In genomic region chr8:70233606-70234005, GRCm38 (mm10) we compare ENCODE assay signal across 8 mouse cellular contexts. TPM values are rescaled to one million over a fixed set of nuclear protein-coding genes. Genes with fewer than 3 reads are reported as not detected.
A peak's percentile ranks its signal among the peaks of the same experiment; 100 is the strongest.
DNase-seq lines count a peak whose midpoint lies in the region; ATAC-seq and TF ChIP-seq lines count a peak whose summit lies in the region.

No protein-coding gene starts in this region.

- peak overlapping the region; percentile 84 for H3K4me3 ChIP-seq in cerebellum, adult 2 months (replicated peaks; ENCODE audit: insufficient read depth, low read depth, low read length)
- H3K4me3 ChIP-seq in neural tube, embryonic 11.5 days (ENCODE audit: low read depth, low read length): peak overlapping the region; percentile 73
- H3K4me3 ChIP-seq in limb, embryonic 12.5 days (replicated peaks): peak overlapping the region; percentile 80
- H3K4me3 ChIP-seq in stomach, embryonic 15.5 days (replicated peaks): peak overlapping the region; percentile 76

- peak overlapping the region; percentile 78 for H3K4me2 ChIP-seq in neural tube, embryonic 11.5 days (ENCODE audit: low read depth)
- H3K4me2 ChIP-seq in limb, embryonic 12.5 days: peak overlapping the region; percentile 96
- peak overlapping the region; percentile 94 for H3K4me2 ChIP-seq in stomach, embryonic 15.5 days

- TF ChIP-seq POLR2A in cerebellum, adult 2 months (IDR thresholded peaks at IDR 0.05; ENCODE audit: borderline replicate concordance, insufficient read depth, low read length): no peak

- DNase-seq in cerebellum, adult 2 months: no peak
- no peak for DNase-seq in cerebellum, adult 9-10 months
- DNase-seq in neural tube, embryonic 11.5 days (ENCODE audit: low spot score): no peak
- no peak for DNase-seq in neural tube, embryonic 10.5 days (ENCODE audit: extremely low spot score, low spot score)
- DNase-seq in urinary bladder, postnatal 4 days (ENCODE audit: low spot score in 2 of 2): no peak
- no peak for DNase-seq in gastrocnemius, postnatal 14 days

- H3K27ac ChIP-seq in cerebellum, adult 2 months (ENCODE audit: insufficient read depth, low read length): no peak overlapping the region
- no peak overlapping the region for H3K27ac ChIP-seq in neural tube, embryonic 11.5 days (ENCODE audit: low read depth, low read length)
- H3K27ac ChIP-seq in limb, embryonic 12.5 days: no peak overlapping the region
- peak overlapping the region; percentile 96; the same call in 1 of the 2 replicates for H3K27ac ChIP-seq in stomach, embryonic 15.5 days

- peaks cover 4% of the 10 kb centered on the region for H3K36me3 ChIP-seq in neural tube, embryonic 11.5 days (ENCODE audit: control insufficient read depth, insufficient read depth, low read length)
- H3K36me3 ChIP-seq in limb, embryonic 12.5 days: peaks cover 52% of the 10 kb centered on the region
- H3K36me3 ChIP-seq in stomach, embryonic 15.5 days: peaks cover 10% of the 10 kb centered on the region

- intact Hi-C loops in gastrocnemius, postnatal 14 days (cut with DNase I; ENCODE audit: low total_unique reads): no loop called here

- peak overlapping the region; percentile 78 for H3K9ac ChIP-seq in neural tube, embryonic 11.5 days (ENCODE audit: low read length)
- H3K9ac ChIP-seq in limb, embryonic 12.5 days (replicated peaks): peak overlapping the region; percentile 81; the same call in 1 of the 2 replicates
- peak overlapping the region; percentile 69; the same call in 1 of the 2 replicates for H3K9ac ChIP-seq in stomach, embryonic 15.5 days

- H3K9me3 ChIP-seq in neural tube, embryonic 11.5 days (ENCODE audit: control insufficient read depth, low read length): no peaks in the 10 kb centered on the region
- H3K9me3 ChIP-seq in limb, embryonic 12.5 days: no peaks in the 10 kb centered on the region
- no peaks in the 10 kb centered on the region for H3K9me3 ChIP-seq in stomach, embryonic 15.5 days

- WGBS in cerebellum, adult 2 months: 2% methylated on average over 13 of the region's 13 CpGs
- WGBS in neural tube, embryonic 11.5 days: 7% methylated on average over 13 of the region's 13 CpGs
- 7% methylated on average over 13 of the region's 13 CpGs for WGBS in limb, embryonic 12.5 days
- 6% methylated on average over 13 of the region's 13 CpGs for WGBS in stomach, embryonic 15.5 days

- no peaks in the 10 kb centered on the region; the same call in 1 of the 2 replicates for H3K4me1 ChIP-seq in cerebellum, adult 2 months (ENCODE audit: control insufficient read depth, insufficient read depth, low read length)
- H3K4me1 ChIP-seq in neural tube, embryonic 11.5 days (ENCODE audit: control insufficient read depth, insufficient read depth, low read length): peaks cover 7% of the 10 kb centered on the region; the same call in 1 of the 2 replicates
- H3K4me1 ChIP-seq in limb, embryonic 12.5 days (replicated peaks): peaks cover 19% of the 10 kb centered on the region
- peaks cover 21% of the 10 kb centered on the region for H3K4me1 ChIP-seq in stomach, embryonic 15.5 days

- peak; percentile 13; the same call in 1 of the 2 replicates for ATAC-seq in neural tube, embryonic 11.5 days (ENCODE audit: insufficient read depth, low FRiP score, low TSS enrichment)
- no peak for ATAC-seq in limb, embryonic 12.5 days (ENCODE audit: insufficient number of reproducible peaks, insufficient read depth, low FRiP score, low TSS enrichment, low read depth)
- no peak for ATAC-seq in stomach, embryonic 15.5 days (ENCODE audit: insufficient read depth, low FRiP score, low read depth)

- no peaks in the 10 kb centered on the region for H3K27me3 ChIP-seq in cerebellum, adult 2 months (ENCODE audit: control insufficient read depth, insufficient read depth, low read length)
- H3K27me3 ChIP-seq in neural tube, embryonic 11.5 days (ENCODE audit: control insufficient read depth, insufficient read depth, low read length): no peaks in the 10 kb centered on the region
- no peaks in the 10 kb centered on the region for H3K27me3 ChIP-seq in limb, embryonic 12.5 days
- no peaks in the 10 kb centered on the region for H3K27me3 ChIP-seq in stomach, embryonic 15.5 days (replicated peaks)

- TF ChIP-seq CTCF in cerebellum, adult 2 months (IDR thresholded peaks at IDR 0.05; ENCODE audit: borderline replicate concordance, insufficient read depth, low read depth, low read length): no peak

RNA-seq across cellular contexts. Expression of gene Sugp2, which starts 0.4 kb away (rescaled TPM):
- 102 and 108 TPM in 2 replicates for polyA plus RNA-seq in cerebellum, adult 2 months (2012; rRNA removed)
- polyA plus RNA-seq in neural tube, embryonic 11.5 days (2014; fragmentation: Nextera tagmentation; extraction: Ambion mirVana): 48.3 and 50.6 TPM in 2 replicates
- polyA plus RNA-seq in limb, embryonic 12.5 days (2016; fragmentation: Nextera tagmentation; extraction: Ambion mirVana): 48.3 and 50.7 TPM in 2 replicates
- polyA plus RNA-seq in stomach, embryonic 15.5 days (2015; fragmentation: Nextera tagmentation; extraction: Ambion mirVana): 26.0 and 27.2 TPM in 2 replicates
- total RNA-seq in gastrocnemius, postnatal 14 days (2021): 10 to 100 TPM; 42.3 to 44.1 TPM

RNA-seq across cellular contexts. Expression of gene Armc6, which starts 0.7 kb away (rescaled TPM):
- 45.8 and 46.7 TPM in 2 replicates for polyA plus RNA-seq in cerebellum, adult 2 months (2012; rRNA removed)
- polyA plus RNA-seq in neural tube, embryonic 11.5 days (2014; fragmentation: Nextera tagmentation; extraction: Ambion mirVana): 37.9 and 43.2 TPM in 2 replicates
- polyA plus RNA-seq in limb, embryonic 12.5 days (2016; fragmentation: Nextera tagmentation; extraction: Ambion mirVana): 22.5 and 26.4 TPM in 2 replicates
- polyA plus RNA-seq in stomach, embryonic 15.5 days (2015; fragmentation: Nextera tagmentation; extraction: Ambion mirVana): 21.7 and 26.4 TPM in 2 replicates
- 1 to 10 TPM; 6.5 to 9.9 TPM for total RNA-seq in gastrocnemius, postnatal 14 days (2021)

RNA-seq across cellular contexts. Expression of gene Slc25a42, which starts 21.5 kb away (rescaled TPM):
- 45.5 and 46.3 TPM in 2 replicates for polyA plus RNA-seq in cerebellum, adult 2 months (2012; rRNA removed)
- 2.4 TPM in 2 replicates for polyA plus RNA-seq in neural tube, embryonic 11.5 days (2014; fragmentation: Nextera tagmentation; extraction: Ambion mirVana)
- polyA plus RNA-seq in limb, embryonic 12.5 days (2016; fragmentation: Nextera tagmentation; extraction: Ambion mirVana): 2.4 and 3.5 TPM in 2 replicates
- polyA plus RNA-seq in stomach, embryonic 15.5 days (2015; fragmentation: Nextera tagmentation; extraction: Ambion mirVana): 4.7 and 6.4 TPM in 2 replicates
- 10 to 100 TPM; 25.5 to 29.2 TPM for total RNA-seq in gastrocnemius, postnatal 14 days (2021)

RNA-seq across cellular contexts. Expression of gene Homer3, which starts 49.0 kb away (rescaled TPM):
- 262 and 322 TPM in 2 replicates for polyA plus RNA-seq in cerebellum, adult 2 months (2012; rRNA removed)
- polyA plus RNA-seq in neural tube, embryonic 11.5 days (2014; fragmentation: Nextera tagmentation; extraction: Ambion mirVana): 77.7 and 80.4 TPM in 2 replicates
- polyA plus RNA-seq in limb, embryonic 12.5 days (2016; fragmentation: Nextera tagmentation; extraction: Ambion mirVana): 88.9 and 92.6 TPM in 2 replicates
- 32.7 and 38.9 TPM in 2 replicates for polyA plus RNA-seq in stomach, embryonic 15.5 days (2015; fragmentation: Nextera tagmentation; extraction: Ambion mirVana)
- 1 to 10 TPM; 8.5 to 8.7 TPM for total RNA-seq in gastrocnemius, postnatal 14 days (2021)
